Mouse (Mus musculus) intestine, embryonic 14.5 days (tissue): ENCODE measurements around the gene Plac8. TPM values are rescaled to one million over a fixed set of nuclear protein-coding genes. Genes with fewer than 3 reads are reported as not detected.

Experiments used
- ATAC-seq: fragments of 200-750 bp; cut with Nextera tagmentation; replicated peaks from 2 replicates; pipeline ENCODE4 v1.8.0; 2017; ENCODE audit warnings: low read depth, moderate number of reproducible peaks, moderate TSS enrichment, moderate library complexity; ENCODE audit not compliant: low FRiP score, low TSS enrichment
- DNase-seq: peaks from one replicate; pipeline ENCODE4 v3.0.0-alpha.2; 2018; ENCODE audit warnings: low spot score
- H3K27ac ChIP-seq: fragments of 300-500 bp; sonication (generic); 2 replicates; pipeline ENCODE4 v1.5.1; 2014; ENCODE audit warnings: low read depth, mild to moderate bottlenecking, control low read depth
- H3K27me3 ChIP-seq: fragments of 300-500 bp; sonication (generic); replicated peaks from 2 replicates; pipeline ENCODE4 v1.6.1; 2014; ENCODE audit warnings: low read length, control low read depth; ENCODE audit not compliant: control insufficient read depth, insufficient read depth
- H3K36me3 ChIP-seq: fragments of 300-500 bp; sonication (generic); 2 replicates; pipeline ENCODE4 v1.6.1; 2014; ENCODE audit warnings: low read length, control low read depth; ENCODE audit not compliant: control insufficient read depth, insufficient read depth
- H3K4me1 ChIP-seq: fragments of 300-500 bp; sonication (generic); replicated peaks from 2 replicates; pipeline ENCODE4 v1.6.1; 2014; ENCODE audit warnings: low read length, control low read depth, mixed read lengths; ENCODE audit not compliant: control insufficient read depth, insufficient read depth
- H3K4me2 ChIP-seq: fragments of 300-500 bp; sonication (generic); 2 replicates; pipeline ENCODE4 v1.6.1; 2014; ENCODE audit warnings: low read length
- H3K4me3 ChIP-seq: fragments of 300-500 bp; sonication (generic); 2 replicates; pipeline ENCODE4 v1.5.1; 2014; ENCODE audit warnings: low read depth, low read length, control low read depth, mixed read lengths
- H3K9ac ChIP-seq: fragments of 300-500 bp; sonication (generic); 2 replicates; pipeline ENCODE4 v1.6.1; 2014; ENCODE audit warnings: mild to moderate bottlenecking, low read length
- H3K9me3 ChIP-seq: fragments of 300-500 bp; sonication (generic); 2 replicates; pipeline ENCODE4 v1.6.1; 2016; ENCODE audit warnings: low read length, control low read depth; ENCODE audit not compliant: control insufficient read depth
- WGBS: fragments of 180-500 bp; shearing (Covaris S2); extraction: QIAGEN DNeasy Blood & Tissue Kit; methylation state at CpG from one replicate; pipeline ENCODE4 v1.1.7; 2014; 5-methylcytosine and 5-hydroxymethylcytosine counted together
- polyA plus RNA-seq: library from polyadenylated mRNA; unstranded; fragments of >200 nt; fragmentation: Nextera tagmentation; extraction: Ambion mirVana; gene quantifications from 2 replicates; pipeline ENCODE4 v1.2.1, GENCODE M21; 2014

Gene Plac8
- polyA plus RNA-seq, 1 experiment from 2014 or later: 280 TPM

GRCm38 (mm10) chr5:100546294-100547080 is 25.6 kb downstream of the Plac8 start:
- no peaks in the 10 kb centered on the region for H3K27me3 ChIP-seq
- DNase-seq: peak; percentile 51
- H3K27ac ChIP-seq: no peak overlapping the region
- H3K4me3 ChIP-seq: no peak overlapping the region
- H3K9me3 ChIP-seq: no peaks in the 10 kb centered on the region
- H3K4me2 ChIP-seq: no peak overlapping the region
- peaks cover 76% of the 10 kb centered on the region for H3K36me3 ChIP-seq
- peaks cover 2% of the 10 kb centered on the region; the same call in 1 of the 2 replicates for H3K4me1 ChIP-seq
- WGBS: 85% methylated on average over 6 of the region's 6 CpGs
- ATAC-seq: no peak
- H3K9ac ChIP-seq: no peak overlapping the region

GRCm38 (mm10) chr5:100536638-100537037 is 35.4 kb downstream of the Plac8 start:
- peak; percentile 55 for DNase-seq
- ATAC-seq: no peak
- H3K27ac ChIP-seq: no peak overlapping the region
- H3K27me3 ChIP-seq: no peaks in the 10 kb centered on the region
- no peaks in the 10 kb centered on the region for H3K4me1 ChIP-seq
- H3K36me3 ChIP-seq: peaks cover 78% of the 10 kb centered on the region
- no peak overlapping the region for H3K9ac ChIP-seq
- WGBS: 86% methylated on average over 3 of the region's 3 CpGs
- H3K9me3 ChIP-seq: no peaks in the 10 kb centered on the region
- H3K4me2 ChIP-seq: no peak overlapping the region
- no peak overlapping the region for H3K4me3 ChIP-seq

DNA sequence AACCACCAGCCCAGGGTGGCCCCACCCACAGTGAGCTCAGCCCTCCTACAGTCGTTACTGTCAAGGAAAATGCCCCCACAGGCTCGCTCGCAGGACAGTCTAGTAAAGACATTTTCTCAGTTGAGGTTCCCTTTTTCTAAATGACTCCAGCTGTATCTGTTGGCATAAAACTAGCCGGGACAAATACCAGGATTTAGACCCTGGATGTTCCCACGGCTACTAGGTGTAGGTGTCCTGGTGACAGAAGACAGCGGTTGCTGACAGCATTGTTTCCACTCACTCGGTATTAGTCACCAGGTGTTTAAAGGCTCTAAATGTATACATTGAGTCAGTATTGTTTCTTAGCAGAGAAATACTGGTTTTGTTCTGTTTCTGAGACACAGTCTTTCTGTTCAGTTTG is 36.2 kb downstream of the Plac8 start:
- no peaks in the 10 kb centered on the region for H3K4me1 ChIP-seq
- H3K27ac ChIP-seq: no peak overlapping the region
- ATAC-seq: no peak
- no peaks in the 10 kb centered on the region for H3K9me3 ChIP-seq
- no peaks in the 10 kb centered on the region for H3K27me3 ChIP-seq
- H3K36me3 ChIP-seq: peaks cover 78% of the 10 kb centered on the region
- WGBS: 79% methylated on average over 7 of the region's 7 CpGs
- H3K4me3 ChIP-seq: no peak overlapping the region
- H3K4me2 ChIP-seq: no peak overlapping the region
- H3K9ac ChIP-seq: no peak overlapping the region
- DNase-seq: peak; percentile 29

DNA sequence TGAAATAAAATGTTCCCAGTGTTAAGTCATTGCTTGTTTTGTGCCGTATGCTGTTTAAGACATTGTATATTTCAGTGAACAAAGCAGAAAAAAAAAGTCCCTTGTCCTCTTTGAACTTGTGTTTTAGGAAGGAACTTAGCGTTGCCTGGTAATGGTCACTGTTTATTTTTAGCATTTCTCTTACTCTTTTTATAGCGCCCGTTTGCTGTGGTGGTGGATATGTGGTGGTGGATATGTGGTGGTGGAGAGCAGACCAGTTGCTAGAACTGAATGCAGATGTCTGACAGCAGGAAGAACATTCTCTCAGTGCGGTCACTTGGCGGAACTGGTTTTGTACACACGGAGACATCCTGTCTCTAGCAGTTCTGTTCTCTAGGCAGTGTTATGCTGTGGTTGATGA is 45.9 kb downstream of the Plac8 start:
- 74% methylated on average over 7 of the region's 7 CpGs for WGBS
- Histone ChIP-seq H3K27me3 (no peaks in the 10 kb centered on the region), H3K9me3 (no peaks in the 10 kb centered on the region), H3K4me2 (no peak overlapping the region), H3K9ac (no peak overlapping the region), H3K36me3 (peaks cover 48% of the 10 kb centered on the region), H3K4me1 (no peaks in the 10 kb centered on the region), H3K27ac (no peak overlapping the region), H3K4me3 (no peak overlapping the region)
- ATAC-seq (no peak), DNase-seq (no peak)

DNA sequence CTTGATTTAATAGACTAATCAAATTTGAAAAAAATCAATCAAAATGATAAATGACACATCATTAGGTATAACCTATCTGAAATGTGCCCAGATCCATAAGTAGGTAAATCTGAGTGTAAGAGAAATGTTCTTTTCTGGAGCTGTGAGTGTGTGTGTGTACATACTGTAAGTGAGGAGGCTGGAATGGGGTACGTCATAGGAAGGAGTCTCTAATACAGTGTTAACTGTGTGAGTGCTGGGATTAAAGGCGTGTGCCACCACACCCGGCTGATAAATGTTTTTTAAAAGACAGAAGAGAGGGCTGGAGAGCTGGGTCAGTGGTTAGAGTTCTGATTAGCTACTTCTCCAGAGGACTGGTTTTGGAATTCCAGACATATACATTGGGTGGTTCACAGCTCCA is 46.4 kb downstream of the Plac8 start:
- 73% methylated on average over 3 of the region's 3 CpGs for WGBS
- no peak overlapping the region for H3K9ac ChIP-seq
- H3K9me3 ChIP-seq: no peaks in the 10 kb centered on the region
- H3K36me3 ChIP-seq: peaks cover 43% of the 10 kb centered on the region
- no peak overlapping the region for H3K27ac ChIP-seq
- ATAC-seq (no peak), DNase-seq (no peak)
- no peaks in the 10 kb centered on the region for H3K27me3 ChIP-seq
- H3K4me3 ChIP-seq: no peak overlapping the region
- H3K4me2 ChIP-seq: no peak overlapping the region
- H3K4me1 ChIP-seq: no peaks in the 10 kb centered on the region

DNA sequence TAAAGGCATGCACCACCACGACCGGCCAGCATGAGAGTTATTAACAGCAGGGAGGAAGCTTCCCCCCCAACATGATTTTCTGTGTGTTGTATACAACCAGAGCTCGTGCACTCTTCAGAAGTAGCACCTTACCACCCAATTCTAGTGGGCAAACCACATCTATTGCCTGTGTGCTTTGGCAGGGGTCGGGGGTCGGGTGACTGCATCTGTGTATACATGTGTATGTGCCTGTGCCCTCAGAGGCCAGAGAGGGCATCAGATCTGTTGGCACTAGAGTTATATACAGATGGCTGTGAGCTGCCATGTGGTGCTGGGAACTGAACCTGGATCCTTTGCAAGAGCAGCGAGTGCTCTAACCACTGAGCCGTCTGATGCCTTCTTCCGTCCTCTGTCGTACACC is 47.1 kb downstream of the Plac8 start:
- DNase-seq (no peak), ATAC-seq (no peak)
- Histone ChIP-seq H3K9me3 (no peaks in the 10 kb centered on the region), H3K36me3 (peaks cover 36% of the 10 kb centered on the region), H3K4me2 (no peak overlapping the region), H3K9ac (no peak overlapping the region), H3K4me3 (no peak overlapping the region), H3K27ac (no peak overlapping the region), H3K4me1 (peaks cover 7% of the 10 kb centered on the region; the same call in 1 of the 2 replicates), H3K27me3 (no peaks in the 10 kb centered on the region)
- 91% methylated on average over 9 of the region's 9 CpGs for WGBS

- no peak for DNase-seq
- Histone ChIP-seq H3K9ac (no peak overlapping the region), H3K36me3 (peaks cover 20% of the 10 kb centered on the region), H3K4me2 (no peak overlapping the region), H3K4me1 (peaks cover 14% of the 10 kb centered on the region; the same call in 1 of the 2 replicates), H3K27ac (no peak overlapping the region), H3K9me3 (no peaks in the 10 kb centered on the region), H3K4me3 (no peak overlapping the region), H3K27me3 (no peaks in the 10 kb centered on the region)
- ATAC-seq: no peak
- 100% methylated on average over 1 of the region's 1 CpGs for WGBS
These were observed 48.7 kb downstream of the Plac8 start for GRCm38 (mm10) chr5:100523331-100523730.

GRCm38 (mm10) chr5:100520223-100520622 is 51.8 kb downstream of the Plac8 start:
- Histone ChIP-seq H3K4me1 (peaks cover 18% of the 10 kb centered on the region), H3K9ac (no peak overlapping the region), H3K27ac (no peak overlapping the region), H3K9me3 (no peaks in the 10 kb centered on the region), H3K4me3 (no peak overlapping the region), H3K36me3 (peaks cover 10% of the 10 kb centered on the region), H3K27me3 (no peaks in the 10 kb centered on the region), H3K4me2 (no peak overlapping the region)
- no peak for ATAC-seq
- 86% methylated on average over 2 of the region's 2 CpGs for WGBS
- DNase-seq: no peak

GRCm38 (mm10) chr5:100519027-100519411 is 53.0 kb downstream of the Plac8 start:
- Histone ChIP-seq H3K9me3 (no peaks in the 10 kb centered on the region), H3K4me2 (peak overlapping the region; percentile 85), H3K36me3 (peaks cover 10% of the 10 kb centered on the region), H3K27me3 (no peaks in the 10 kb centered on the region), H3K9ac (peak overlapping the region; percentile 82), H3K4me3 (peak overlapping the region; percentile 57), H3K27ac (no peak overlapping the region), H3K4me1 (peaks cover 18% of the 10 kb centered on the region)
- DNase-seq: no peak
- ATAC-seq: no peak
- WGBS: 8% methylated on average over 5 of the region's 5 CpGs
